9 mouse cellular contexts compared by ENCODE assay signal in the genomic region with DNA sequence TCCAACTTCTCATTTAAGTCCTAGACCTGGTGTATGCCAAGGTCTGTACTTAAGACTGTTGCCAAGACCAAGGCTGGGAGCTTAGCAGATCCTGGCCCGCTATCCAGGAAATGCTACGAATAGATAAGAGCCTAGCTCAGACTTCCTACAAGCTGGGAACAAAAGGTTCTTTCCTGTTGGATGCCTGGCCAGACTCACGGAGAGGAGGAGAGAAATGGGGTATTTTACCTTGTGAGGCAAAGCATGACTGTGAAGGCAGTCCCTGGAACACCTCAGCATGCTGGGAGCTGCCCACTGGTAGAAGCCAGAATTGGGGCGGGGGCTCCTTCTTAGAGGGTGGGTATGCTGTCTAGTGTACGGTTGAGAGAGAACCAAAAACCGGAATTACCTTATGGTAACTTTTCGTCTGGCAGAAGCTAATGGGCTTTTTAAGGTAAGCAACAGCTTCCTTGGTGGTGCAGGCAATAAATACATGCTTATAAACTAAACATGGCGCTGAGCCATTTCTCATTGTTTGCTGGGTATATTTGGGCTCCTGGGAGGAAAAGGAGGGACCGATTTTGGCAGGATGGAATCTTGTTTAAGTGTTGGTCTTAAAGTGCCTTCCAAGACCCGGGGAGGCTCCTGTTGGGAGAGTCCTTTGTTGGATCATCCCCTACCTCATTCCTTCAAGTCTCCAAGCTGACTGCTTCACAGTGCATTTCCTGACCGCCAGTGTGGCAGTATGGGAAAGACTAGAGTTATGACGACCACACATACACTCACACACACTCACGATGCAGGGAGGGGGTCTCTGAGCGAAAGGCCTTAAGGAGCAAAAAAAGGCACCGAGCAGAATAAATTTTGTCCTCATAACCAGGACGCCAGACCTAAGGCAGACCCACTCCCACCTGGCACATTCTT. TPM values are rescaled to one million over a fixed set of nuclear protein-coding genes. Genes with fewer than 3 reads are reported as not detected.
DNase-seq lines count a peak whose midpoint lies in the region; ATAC-seq lines count a peak whose summit lies in the region.
"Had no signal": no experiment of that assay in that cellular context is flagged by ENCODE, and none has a peak within 500 bp of the region (broad histone marks: within the 10 kb centered on the region; RNA-seq: fewer than 3 reads in every experiment).

No protein-coding gene starts in this region.

- H3K4me2 ChIP-seq in embryonic facial prominence, embryonic 14.5 days (ENCODE audit: low read depth, low read length), result peak overlapping the region; percentile 95
- H3K4me2 ChIP-seq in limb, embryonic 15.5 days, result peak overlapping the region; percentile 98
- peak overlapping the region; percentile 84 for H3K4me2 ChIP-seq in neural tube, embryonic 14.5 days (ENCODE audit: low read depth, low read length)

- H3K4me3 ChIP-seq in embryonic facial prominence, embryonic 14.5 days (ENCODE audit: low read depth, low read length), result peak overlapping the region; percentile 60
- peak overlapping the region; percentile 60 for H3K4me3 ChIP-seq in limb, embryonic 15.5 days
- H3K4me3 ChIP-seq in neural tube, embryonic 14.5 days (ENCODE audit: low read depth, low read length), result peak overlapping the region; percentile 61

- WGBS in embryonic facial prominence, embryonic 14.5 days, result 73% methylated on average over 16 of the region's 16 CpGs
- 65% methylated on average over 16 of the region's 16 CpGs for WGBS in limb, embryonic 15.5 days
- WGBS in neural tube, embryonic 14.5 days, result 76% methylated on average over 16 of the region's 16 CpGs

- H3K36me3 ChIP-seq in embryonic facial prominence, embryonic 14.5 days (ENCODE audit: control insufficient read depth, insufficient read depth, low read length), result no peaks in the 10 kb centered on the region
- no peaks in the 10 kb centered on the region for H3K36me3 ChIP-seq in limb, embryonic 15.5 days
- no peaks in the 10 kb centered on the region for H3K36me3 ChIP-seq in neural tube, embryonic 14.5 days (ENCODE audit: control insufficient read depth, insufficient read depth, low read length)

- H3K9ac ChIP-seq in embryonic facial prominence, embryonic 14.5 days (ENCODE audit: low read depth, low read length), result 0 out of 2 replicates have a peak overlapping the region, but pooled peaks have one; percentile 25
- no peak overlapping the region for H3K9ac ChIP-seq in limb, embryonic 15.5 days
- no peak overlapping the region; the same call in 1 of the 2 replicates for H3K9ac ChIP-seq in neural tube, embryonic 14.5 days (replicated peaks; ENCODE audit: low read depth, low read length)

- H3K4me1 ChIP-seq in embryonic facial prominence, embryonic 14.5 days (ENCODE audit: control insufficient read depth, insufficient read depth, low read length), result peaks cover 6% of the 10 kb centered on the region; the same call in 1 of the 2 replicates
- H3K4me1 ChIP-seq in limb, embryonic 15.5 days, result peaks cover 25% of the 10 kb centered on the region
- H3K4me1 ChIP-seq in neural tube, embryonic 14.5 days (ENCODE audit: control insufficient read depth, insufficient read depth, low read length), result peaks cover 8% of the 10 kb centered on the region; the same call in 1 of the 2 replicates

- no peak for ATAC-seq in embryonic facial prominence, embryonic 14.5 days (ENCODE audit: low read depth)
- no peak for ATAC-seq in limb, embryonic 15.5 days (ENCODE audit: insufficient number of reproducible peaks, low FRiP score, low TSS enrichment, low read depth)
- no peak for ATAC-seq in neural tube, embryonic 14.5 days (ENCODE audit: low read depth)

- H3K9me3 ChIP-seq in embryonic facial prominence, embryonic 14.5 days (ENCODE audit: control insufficient read depth, low read length), result no peaks in the 10 kb centered on the region
- H3K9me3 ChIP-seq in limb, embryonic 15.5 days, result no peaks in the 10 kb centered on the region
- no peaks in the 10 kb centered on the region for H3K9me3 ChIP-seq in neural tube, embryonic 14.5 days (ENCODE audit: control insufficient read depth, low read length)

- H3K27me3 ChIP-seq in embryonic facial prominence, embryonic 14.5 days (replicated peaks; ENCODE audit: control insufficient read depth, insufficient read depth, low read length), result peaks cover 22% of the 10 kb centered on the region
- no peaks in the 10 kb centered on the region; the same call in 1 of the 2 replicates for H3K27me3 ChIP-seq in limb, embryonic 15.5 days
- H3K27me3 ChIP-seq in neural tube, embryonic 14.5 days (ENCODE audit: control insufficient read depth, insufficient read depth, low read length), result 0 out of 2 replicates have a peak, but pooled peaks cover 3% of the 10 kb centered on the region

- DNase-seq in R1 (ENCODE audit: low read depth, low spot score), result peak; percentile 36
- DNase-seq in embryonic facial prominence, embryonic 14.5 days (ENCODE audit: low spot score), result peak; percentile 63
- peak; percentile 59 for DNase-seq in heart, postnatal 4 days
- no peak for DNase-seq in cerebellum, postnatal 14 days
- no peak for DNase-seq in retina, embryonic 14.5 days (ENCODE audit: low spot score)
- DNase-seq in gastrocnemius, postnatal 10 days, result no peak

- H3K27ac ChIP-seq in embryonic facial prominence, embryonic 14.5 days (replicated peaks; ENCODE audit: low read depth, low read length), result peak overlapping the region; percentile 55
- peak overlapping the region; percentile 65; the same call in 1 of the 2 replicates for H3K27ac ChIP-seq in limb, embryonic 15.5 days
- no peak overlapping the region for H3K27ac ChIP-seq in neural tube, embryonic 14.5 days (ENCODE audit: low read depth, low read length)

RNA-seq across cellular contexts. Expression of a gene that starts 8.1 kb away (rescaled TPM):
- 19.5 and 21.6 TPM in 2 replicates for polyA plus RNA-seq in embryonic facial prominence, embryonic 14.5 days (2014; fragmentation: Nextera tagmentation; extraction: Ambion mirVana)
- 1 to 10 TPM; 6.0 to 6.4 TPM for total RNA-seq in heart, postnatal 4 days (2021)
- polyA plus RNA-seq in limb, embryonic 15.5 days (2015; fragmentation: Nextera tagmentation; extraction: Ambion mirVana), result 24.0 and 25.7 TPM in 2 replicates
- 37.7 and 38.1 TPM in 2 replicates for polyA plus RNA-seq in neural tube, embryonic 14.5 days (2014; fragmentation: Nextera tagmentation; extraction: Ambion mirVana)
- 1 to 10 TPM; 5.8 to 6.6 TPM for total RNA-seq in gastrocnemius, postnatal 10 days (2021)

RNA-seq across cellular contexts. Expression of a gene that starts 22.7 kb away (rescaled TPM):
- 1.00 and 1.3 TPM in 2 replicates for polyA plus RNA-seq in embryonic facial prominence, embryonic 14.5 days (2014; fragmentation: Nextera tagmentation; extraction: Ambion mirVana)
- total RNA-seq in heart, postnatal 4 days (2021), result 10 to 100 TPM; 15.5 to 17.7 TPM
- 1.0 and 1.8 TPM in 2 replicates for polyA plus RNA-seq in limb, embryonic 15.5 days (2015; fragmentation: Nextera tagmentation; extraction: Ambion mirVana)
- 4.0 and 4.1 TPM in 2 replicates for polyA plus RNA-seq in neural tube, embryonic 14.5 days (2014; fragmentation: Nextera tagmentation; extraction: Ambion mirVana)
- total RNA-seq in gastrocnemius, postnatal 10 days (2021), result 10 to 100 TPM; 40.0 to 40.5 TPM

RNA-seq across cellular contexts. Expression of a gene that starts 49.5 kb away (rescaled TPM):
- polyA plus RNA-seq in embryonic facial prominence, embryonic 14.5 days (2014; fragmentation: Nextera tagmentation; extraction: Ambion mirVana), result not detected in 2 replicates
- not detected for total RNA-seq in heart, postnatal 4 days (2021)
- not detected in 2 replicates for polyA plus RNA-seq in limb, embryonic 15.5 days (2015; fragmentation: Nextera tagmentation; extraction: Ambion mirVana)
- polyA plus RNA-seq in neural tube, embryonic 14.5 days (2014; fragmentation: Nextera tagmentation; extraction: Ambion mirVana), result not detected in 2 replicates
- total RNA-seq in gastrocnemius, postnatal 10 days (2021), result not detected
- total RNA-seq: common myeloid progenitor, adult 5-6 weeks had no signal

Comparison
In these comparisons a context has a peak if more than half of its experiments do, and no peak if none do; other contexts are left out.
1. DNase-seq: peak in R1 (single experiment), embryonic facial prominence, embryonic 14.5 days (single experiment) and heart, postnatal 4 days (single experiment); none in cerebellum, postnatal 14 days (0 of 2), retina, embryonic 14.5 days (single experiment) and gastrocnemius, postnatal 10 days (single experiment).
2. Peak in every context shown above with its lines, with median percentiles within 50 percentile points of each other: H3K4me2 ChIP-seq and H3K4me3 ChIP-seq.